Mouse (Mus musculus) CH12.LX (cell line): ENCODE measurements around the gene Pkhd1. TPM values are rescaled to one million over a fixed set of nuclear protein-coding genes. Genes with fewer than 3 reads are reported as not detected.

Source experiments
- DNase-seq: peaks from one replicate; pipeline ENCODE4 v3.0.0-alpha.2; 2013; ENCODE audit errors: extremely low read depth
- H3K27ac ChIP-seq: 2 replicates; pipeline ENCODE4 v1.5.1; 2012; ENCODE audit warnings: low read depth, mild to moderate bottlenecking, control low read depth, moderate library complexity; ENCODE audit not compliant: insufficient read depth
- H3K27me3 ChIP-seq: replicated peaks from 2 replicates; pipeline ENCODE3; 2012; ENCODE audit warnings: inconsistent platforms
- H3K36me3 ChIP-seq, 2 experiments: replicated peaks in 1 of 2; 2 replicates each; pipeline versions ENCODE3 to v1.6.1; 2012; ENCODE audit warnings: inconsistent platforms in 1 of 2, low read length in 1 of 2, mild to moderate bottlenecking in 1 of 2, mixed read lengths in 1 of 2, moderate library complexity in 1 of 2; ENCODE audit not compliant: control insufficient read depth in 1 of 2, insufficient read depth in 1 of 2
- H3K4me1 ChIP-seq, 2 experiments: 2 replicates each; pipeline ENCODE4 v1.6.1; 2012; ENCODE audit warnings: inconsistent platforms in 1 of 2, moderate library complexity in 1 of 2; ENCODE audit not compliant: insufficient read depth in 2 of 2, control insufficient read depth in 1 of 2
- H3K4me2 ChIP-seq: 2 replicates; pipeline ENCODE4 v1.6.1; 2012; ENCODE audit warnings: low read depth, mild to moderate bottlenecking, control low read depth; ENCODE audit not compliant: poor library complexity, insufficient read depth, severe bottlenecking
- H3K4me3 ChIP-seq, 3 experiments: fragments of 150-350 bp in 1 of 3; sonication (generic) in 1 of 3; replicated peaks in 1 of 3; 2 replicates each; pipeline versions ENCODE3 to v1.5.1; 2011 to 2012; ENCODE audit warnings: low read depth in 2 of 3, low read length in 2 of 3, mild to moderate bottlenecking in 2 of 3, moderate library complexity in 2 of 3, control low read depth in 1 of 3, improper control_type of control experiment in 1 of 3, inconsistent platforms in 1 of 3, mixed read lengths in 1 of 3; ENCODE audit not compliant: poor library complexity in 1 of 3
- H3K79me2 ChIP-seq: replicated peaks from 2 replicates; pipeline ENCODE4 v1.6.1; 2012; ENCODE audit warnings: mild to moderate bottlenecking, moderate library complexity; ENCODE audit not compliant: control insufficient read depth, poor library complexity, insufficient read depth, severe bottlenecking; ENCODE audit errors: extremely low read depth
- H3K9ac ChIP-seq: 2 replicates; pipeline ENCODE4 v1.6.1; 2012; ENCODE audit warnings: low read depth, mild to moderate bottlenecking, control low read depth, moderate library complexity; ENCODE audit not compliant: insufficient read depth
- H3K9me3 ChIP-seq: replicated peaks from 2 replicates; pipeline ENCODE3; 2012; ENCODE audit warnings: low read length, inconsistent platforms, mixed read lengths
- CTCF ChIP-seq, 2 experiments: IDR thresholded peaks in 1 of 2; conservative IDR thresholded peaks in 1 of 2; 2 replicates each; pipeline ENCODE4 v1.5.1; 2011 to 2012; ENCODE audit warnings: low read depth in 2 of 2, low read length in 2 of 2, improper control_type of control experiment in 1 of 2, inconsistent platforms in 1 of 2, mild to moderate bottlenecking in 1 of 2, moderate library complexity in 1 of 2
- ELF1 ChIP-seq: IDR thresholded peaks from 2 replicates; pipeline ENCODE4 v1.6.1; 2014; ENCODE audit warnings: low read depth, mild to moderate bottlenecking, inconsistent platforms, low read length, improper control_type of control experiment
- EP300 ChIP-seq: IDR thresholded peaks from 2 replicates; pipeline ENCODE4 v1.6.1; 2011; ENCODE audit warnings: low read length, improper control_type of control experiment
- ETS1 ChIP-seq: conservative IDR thresholded peaks from 2 replicates; pipeline ENCODE4 v1.6.1; 2012; ENCODE audit warnings: low read depth, mild to moderate bottlenecking, inconsistent platforms, low read length, improper control_type of control experiment, moderate library complexity
- GABPA ChIP-seq: IDR thresholded peaks from 2 replicates; pipeline ENCODE4 v1.6.1; 2012; ENCODE audit warnings: low read depth, low read length, improper control_type of control experiment, inconsistent platforms; ENCODE audit not compliant: insufficient replicate concordance
- JUN ChIP-seq: IDR thresholded peaks from 2 replicates; pipeline ENCODE4 v1.6.1; 2011; ENCODE audit warnings: low read depth, mild to moderate bottlenecking, low read length, improper control_type of control experiment, moderate library complexity; ENCODE audit not compliant: insufficient read depth
- MAFK ChIP-seq: IDR thresholded peaks from 2 replicates; pipeline ENCODE4 v1.6.1; 2011; ENCODE audit warnings: low read length, improper control_type of control experiment; ENCODE audit not compliant: insufficient replicate concordance
- MEF2A ChIP-seq: IDR thresholded peaks from 2 replicates; pipeline ENCODE4 v1.6.1; 2014; ENCODE audit warnings: low read depth, mild to moderate bottlenecking, inconsistent platforms, low read length, improper control_type of control experiment, borderline replicate concordance
- NELFE ChIP-seq: IDR thresholded peaks from 2 replicates; pipeline ENCODE4 v1.6.1; 2011; ENCODE audit warnings: low read depth, low read length, improper control_type of control experiment
- NRF1 ChIP-seq: IDR thresholded peaks from 2 replicates; pipeline ENCODE4 v1.6.1; 2014; ENCODE audit warnings: low read depth, mild to moderate bottlenecking, inconsistent platforms, low read length, improper control_type of control experiment, moderate library complexity
- POLR2A ChIP-seq: IDR thresholded peaks from 2 replicates; pipeline ENCODE4 v1.6.1; 2011; ENCODE audit warnings: low read depth, mild to moderate bottlenecking, improper control_type of control experiment, low read length
- RAD21 ChIP-seq: IDR thresholded peaks from 2 replicates; pipeline ENCODE4 v1.6.1; 2011; ENCODE audit warnings: low read depth, mild to moderate bottlenecking, low read length, improper control_type of control experiment, moderate library complexity
- SMC3 ChIP-seq: IDR thresholded peaks from 2 replicates; pipeline ENCODE4 v1.6.1; 2011; ENCODE audit warnings: low read depth, low read length, improper control_type of control experiment
- USF2 ChIP-seq: conservative IDR thresholded peaks from 2 replicates; pipeline ENCODE4 v1.6.1; 2011; ENCODE audit warnings: low read depth, low read length, improper control_type of control experiment
- ZC3H11A ChIP-seq: IDR thresholded peaks from 2 replicates; pipeline ENCODE4 v1.6.1; 2012; ENCODE audit warnings: low read depth, mild to moderate bottlenecking, inconsistent platforms, low read length, improper control_type of control experiment
- ZKSCAN1 ChIP-seq: IDR thresholded peaks from 2 replicates; pipeline ENCODE4 v1.6.1; 2012; ENCODE audit warnings: low read depth, inconsistent platforms, low read length, improper control_type of control experiment, borderline replicate concordance
- ZMIZ1 ChIP-seq: IDR thresholded peaks from 2 replicates; pipeline ENCODE4 v1.6.1; 2012; ENCODE audit warnings: low read depth, mild to moderate bottlenecking, inconsistent platforms, low read length, improper control_type of control experiment
- ZNF384 ChIP-seq: IDR thresholded peaks from 2 replicates; pipeline ENCODE4 v1.6.1; 2012; ENCODE audit warnings: low read depth, low read length, improper control_type of control experiment, inconsistent platforms
- dilution Hi-C: fragments of 300-500 bp; cut with MboI; formaldehyde crosslinking; loops from 2 replicates; pipeline ENCODE4 v1.14.3; 2020; ENCODE audit warnings: low sequenced_read_pairs; ENCODE audit not compliant: extremely low pct_unique_long_range_greater_than_20kb, extremely low pct_ligation_motif_present
- in situ Hi-C: fragments of 300-500 bp; cut with MboI; formaldehyde crosslinking; loops from 3 replicates; pipeline ENCODE4 v1.14.3; 2019; ENCODE audit warnings: low sequenced_read_pairs, low pct_ligation_motif_present, low pct_unique_long_range_greater_than_20kb, mixed read lengths
- polyA plus RNA-seq: library from polyadenylated mRNA; unstranded; fragments of >175 nt; gene quantifications from 2 replicates; pipeline ENCODE4 v1.2.1, GENCODE M21; 2012; ENCODE audit warnings: low read depth; ENCODE audit not compliant: insufficient read length
- total RNA-seq, 2 experiments: library from RNA; depleted of rRNA; stranded (reverse); fragments of 300-350 nt in 1 of 2; fragments of >200 nt in 1 of 2; gene quantifications; 2 replicates each; pipeline ENCODE4 v1.2.3; 2012 to 2014

Pkhd1 gene
- total and polyA plus RNA-seq, 3 experiments = not detected

DNA sequence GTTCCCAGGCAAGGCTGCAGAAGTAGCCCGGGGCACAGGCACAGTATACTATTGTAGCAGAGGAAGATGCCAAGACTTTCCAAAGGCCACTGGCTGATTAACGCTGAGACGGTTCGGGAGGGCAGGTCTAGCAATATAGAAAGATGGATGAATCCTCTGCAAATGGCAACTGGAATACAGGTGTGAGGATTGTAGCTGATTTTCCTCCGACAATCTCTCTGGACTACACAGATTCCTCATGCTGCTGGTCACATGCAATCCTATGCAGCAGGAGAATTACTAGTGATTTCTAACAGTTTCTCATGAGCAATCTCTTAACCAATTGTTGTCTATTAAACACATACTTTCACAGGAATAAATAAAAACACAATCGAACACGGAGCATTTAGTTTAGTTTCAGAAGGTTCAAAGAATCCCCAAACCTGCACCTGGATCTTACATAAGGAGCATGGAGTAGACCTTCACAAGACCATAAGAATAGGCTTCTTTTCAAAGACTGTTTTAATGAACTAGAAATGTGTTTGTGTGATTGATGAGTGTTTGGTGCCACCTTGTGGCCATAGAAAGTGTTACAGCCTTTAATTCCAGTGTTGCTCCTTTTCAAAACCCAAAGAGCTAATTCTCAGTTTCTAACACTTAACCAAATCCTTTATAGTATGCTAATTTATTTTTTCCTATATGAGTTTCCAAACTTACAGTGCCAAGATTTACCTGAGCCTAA, 104.3 kb downstream of the Pkhd1 start:
- no peaks in the 10 kb centered on the region for H3K9me3 ChIP-seq
- H3K27me3 ChIP-seq = no peaks in the 10 kb centered on the region
- H3K79me2 ChIP-seq = no peaks in the 10 kb centered on the region
- in situ Hi-C loops = loop anchor here (25.0 kb wide), 1 partner anchor 201 kb away; no protein-coding TSS in a partner anchor
- peak; percentile 51 for DNase-seq
- H3K9ac ChIP-seq = no peak overlapping the region
- dilution Hi-C loops = no loop called here
- H3K36me3 ChIP-seq = no peaks in the 10 kb centered on the region
- no peak overlapping the region for H3K27ac ChIP-seq
- no peaks in the 10 kb centered on the region for H3K4me1 ChIP-seq
- TF ChIP-seq CTCF (conservative IDR thresholded peaks at IDR 0.05 in 1 of 2, IDR thresholded peaks at IDR 0.05 in 1 of 2; ENCODE audit: low read depth in 2 of 2, low read length in 2 of 2) (peak; percentile 39 to 79; a peak in 3 of 4 replicates), EP300 (no peak), RAD21 (peak; percentile 89), SMC3 (peak; percentile 65), JUN (no peak)
- H3K4me3 ChIP-seq = no peak overlapping the region
- H3K4me2 ChIP-seq = no peak overlapping the region

DNA sequence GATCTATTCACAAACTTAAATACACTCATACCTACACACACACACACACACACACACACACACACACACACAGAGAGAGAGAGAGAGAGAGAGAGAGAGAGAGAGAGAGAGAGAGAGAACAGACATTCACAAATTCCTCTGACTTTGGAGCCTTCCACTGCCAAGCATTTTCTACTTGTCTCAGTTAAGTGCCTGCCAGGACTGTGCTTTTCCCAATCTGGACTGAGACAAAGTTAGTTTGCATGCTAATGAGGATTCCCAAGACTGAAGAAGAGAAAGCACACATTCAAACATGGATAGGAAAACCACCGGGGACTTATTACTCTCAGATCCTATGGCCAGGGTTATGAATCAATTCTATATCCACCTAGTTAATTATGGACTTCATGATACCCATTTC, 118.9 kb downstream of the Pkhd1 start:
- Histone ChIP-seq H3K27me3 (no peaks in the 10 kb centered on the region), H3K36me3 (no peaks in the 10 kb centered on the region), H3K4me2 (no peak overlapping the region), H3K9ac (no peak overlapping the region), H3K4me1 (peaks cover 0 to 17% of the 10 kb centered on the region in 2 experiments; a peak in 2 of 4 replicates), H3K9me3 (no peaks in the 10 kb centered on the region), H3K27ac (no peak overlapping the region), H3K4me3 (no peak overlapping the region), H3K79me2 (no peaks in the 10 kb centered on the region)
- dilution Hi-C loops (no loop called here), in situ Hi-C loops (no loop called here)
- DNase-seq = no peak
- TF ChIP-seq USF2 = no peak
- TF ChIP-seq JUN = no peak
- no peak for TF ChIP-seq ZC3H11A
- no peak for TF ChIP-seq NELFE
- TF ChIP-seq ZNF384 = no peak
- TF ChIP-seq POLR2A = no peak
- TF ChIP-seq CTCF (conservative IDR thresholded peaks at IDR 0.05 in 1 of 2, IDR thresholded peaks at IDR 0.05 in 1 of 2; ENCODE audit: low read depth in 2 of 2, low read length in 2 of 2) = no peak
- no peak for TF ChIP-seq NRF1
- TF ChIP-seq MAFK = no peak

DNA sequence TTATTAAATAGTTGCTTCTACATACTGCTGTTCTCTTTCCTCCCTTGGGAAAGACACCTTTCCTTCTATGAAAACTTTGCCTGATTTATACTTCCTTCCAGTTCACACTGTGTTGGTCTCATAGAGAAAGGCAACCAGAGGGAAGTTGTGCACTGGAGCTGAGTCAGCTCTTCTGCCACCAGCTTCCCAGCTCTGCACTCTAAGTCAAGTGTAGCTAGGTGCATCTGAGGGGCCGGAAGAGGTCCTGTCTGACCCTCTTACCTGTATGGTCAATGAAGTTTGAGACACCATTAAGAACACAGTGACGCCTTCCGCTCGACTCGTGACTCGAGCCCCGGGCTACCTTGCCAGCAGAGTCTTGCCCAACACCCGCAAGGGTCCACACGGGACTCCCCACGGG, 131.8 kb downstream of the Pkhd1 start:
- no peaks in the 10 kb centered on the region for H3K9me3 ChIP-seq
- in situ Hi-C loops (no loop called here), dilution Hi-C loops (no loop called here)
- TF ChIP-seq GABPA (no peak), POLR2A (no peak), MEF2A (no peak), ELF1 (no peak), NRF1 (no peak), MAFK (no peak), ZMIZ1 (no peak), ZKSCAN1 (no peak), ETS1 (no peak)
- TF ChIP-seq, all 38 proteins: peak for 0
- no peaks in the 10 kb centered on the region for H3K4me1 ChIP-seq
- no peak overlapping the region for H3K27ac ChIP-seq
- H3K36me3 ChIP-seq = no peaks in the 10 kb centered on the region
- H3K4me3 ChIP-seq = no peak overlapping the region
- no peak for DNase-seq
- H3K4me2 ChIP-seq = no peak overlapping the region
- H3K9ac ChIP-seq = no peak overlapping the region
- no peaks in the 10 kb centered on the region for H3K27me3 ChIP-seq
- no peaks in the 10 kb centered on the region for H3K79me2 ChIP-seq
